Mouse (Mus musculus): Measurements from ENCODE around the gene Fgfr2.

Gene Fgfr2

DNA sequence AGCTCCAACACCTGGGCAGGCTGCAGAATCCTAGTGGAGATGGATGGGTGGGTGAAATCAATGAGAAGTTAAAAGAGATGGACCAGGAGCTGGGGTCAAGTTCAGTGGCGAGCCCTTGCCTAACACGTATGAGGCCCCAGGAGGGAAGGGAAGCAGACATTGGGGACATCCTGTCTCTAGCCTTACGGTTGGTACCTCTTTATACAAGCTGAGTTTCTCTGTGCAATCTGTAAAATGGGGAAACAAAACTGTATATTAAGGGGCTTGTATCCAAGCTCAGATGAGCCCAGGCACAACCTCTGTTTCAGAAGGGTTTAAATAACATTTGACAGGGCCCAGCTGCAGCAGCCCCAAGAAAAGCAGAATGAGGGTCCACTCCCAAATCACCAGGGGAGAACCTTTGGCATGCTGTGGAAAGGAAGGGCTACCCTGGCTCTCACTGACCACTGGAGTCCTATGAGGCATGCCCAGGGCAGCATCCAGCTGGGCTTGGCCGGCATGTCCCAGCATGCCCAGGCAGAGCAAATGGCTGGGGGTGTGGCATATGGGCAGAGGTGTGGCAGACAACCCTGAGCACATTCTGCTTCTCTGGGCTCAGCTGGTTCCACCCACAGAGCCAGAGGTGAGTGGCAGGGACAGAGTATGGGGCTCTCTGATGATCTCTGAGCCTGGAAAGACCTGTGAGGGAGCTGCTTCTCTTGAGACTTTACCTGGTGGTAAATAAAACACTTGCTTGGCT, 393.9 kb downstream of the Fgfr2 start:
- in situ Hi-C loops (cut with MboI; ENCODE audit: unreplicated experiment in 2 of 2), result loop anchor here in 1 of 2 experiments (10.0 kb wide), 1 partner anchor 74 kb away; no protein-coding TSS in a partner anchor

DNA sequence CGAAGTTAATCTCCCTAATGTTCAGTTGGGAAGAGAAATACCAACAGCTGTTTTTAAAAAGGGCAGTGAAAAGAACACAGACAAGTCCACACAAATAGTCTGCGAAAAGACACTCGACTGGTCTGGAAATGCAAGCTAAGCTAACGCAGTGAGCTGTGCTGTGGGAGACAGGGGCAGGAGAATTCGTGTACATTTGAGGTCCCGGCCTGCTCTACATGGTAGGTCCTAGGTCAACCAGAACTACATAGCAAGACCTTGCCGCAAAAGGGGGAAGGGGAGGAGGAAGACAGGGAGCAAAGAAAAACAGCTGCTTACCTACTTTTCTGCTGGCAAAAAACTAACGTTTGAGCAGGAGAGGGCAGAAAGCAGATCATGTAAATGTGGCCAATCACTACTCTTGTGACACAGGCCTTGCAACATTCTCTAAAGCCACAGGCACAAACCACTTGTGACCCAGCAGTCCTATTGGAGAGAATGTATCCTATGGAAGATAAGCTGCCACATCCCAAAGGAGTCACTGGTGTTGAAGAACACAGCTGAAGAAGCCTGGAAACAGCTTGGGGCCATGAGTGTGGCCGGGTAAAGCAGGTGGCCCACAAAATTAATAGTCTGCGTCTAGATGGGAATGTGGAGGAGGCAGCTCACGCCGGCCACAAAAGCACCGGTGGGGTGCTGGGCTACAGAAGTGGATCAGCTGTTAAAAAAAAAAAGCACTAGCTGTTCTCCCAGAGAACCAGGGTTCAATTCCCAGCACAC, 396.9 kb downstream of the Fgfr2 start:
- in situ Hi-C loops (cut with MboI; ENCODE audit: unreplicated experiment in 2 of 2), result loop anchor here in 1 of 2 experiments (10.0 kb wide), 1 partner anchor 71 kb away; no protein-coding TSS in a partner anchor

DNA sequence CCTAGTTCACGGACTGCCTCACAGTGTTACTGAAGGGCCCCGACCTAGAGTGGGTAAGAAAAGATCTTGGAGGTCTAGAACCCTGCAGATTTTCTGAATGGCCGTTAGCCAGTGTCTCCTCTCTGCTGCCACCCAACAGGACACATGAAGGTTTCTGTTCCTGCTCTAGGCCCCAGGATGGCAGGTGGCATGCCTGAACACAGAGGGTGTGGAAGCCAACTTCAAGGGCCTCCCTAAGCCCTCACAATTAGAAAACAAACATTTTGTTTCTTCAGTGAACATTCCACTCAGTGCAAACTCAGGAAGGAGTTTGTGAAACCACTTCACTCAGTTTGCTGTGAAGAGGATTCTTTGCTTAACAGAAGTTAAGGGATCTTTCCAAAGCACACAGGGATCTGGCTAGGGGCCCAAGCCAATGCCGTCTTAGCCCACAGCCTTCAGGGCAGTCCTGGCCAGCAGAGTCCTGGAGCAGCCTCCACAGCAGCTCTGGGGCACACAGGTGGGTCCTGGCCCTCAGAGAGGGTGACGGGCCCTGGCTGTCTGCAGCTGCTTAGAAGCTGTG, 398.6 kb downstream of the Fgfr2 start:
- in situ Hi-C loops (cut with MboI; ENCODE audit: unreplicated experiment in 2 of 2), result loop anchor here in 1 of 2 experiments (10.0 kb wide), 1 partner anchor 70 kb away; no protein-coding TSS in a partner anchor

DNA sequence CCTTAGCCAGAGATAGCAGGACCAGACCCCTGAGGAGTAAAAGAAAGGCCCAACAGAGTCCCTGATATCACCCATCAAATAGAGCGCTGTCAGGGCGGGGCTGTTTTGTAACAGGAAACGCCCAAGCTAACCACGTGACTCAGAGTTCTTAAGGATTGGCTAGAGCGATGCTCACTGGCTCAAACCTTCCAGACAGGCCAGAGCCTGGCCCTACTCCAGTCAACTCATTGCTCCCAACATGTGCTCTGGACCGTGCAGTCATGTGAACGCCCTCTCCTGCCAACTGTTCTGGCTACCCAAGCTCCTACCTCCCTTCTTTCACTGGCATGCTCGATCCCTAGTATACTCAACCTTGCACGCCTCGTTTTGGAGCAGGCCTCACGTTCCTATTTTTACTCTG, 399.2 kb downstream of the Fgfr2 start:
- in situ Hi-C loops (cut with MboI; ENCODE audit: unreplicated experiment in 2 of 2), result loop anchor here in 1 of 2 experiments (10.0 kb wide), 1 partner anchor 69 kb away; no protein-coding TSS in a partner anchor

DNA sequence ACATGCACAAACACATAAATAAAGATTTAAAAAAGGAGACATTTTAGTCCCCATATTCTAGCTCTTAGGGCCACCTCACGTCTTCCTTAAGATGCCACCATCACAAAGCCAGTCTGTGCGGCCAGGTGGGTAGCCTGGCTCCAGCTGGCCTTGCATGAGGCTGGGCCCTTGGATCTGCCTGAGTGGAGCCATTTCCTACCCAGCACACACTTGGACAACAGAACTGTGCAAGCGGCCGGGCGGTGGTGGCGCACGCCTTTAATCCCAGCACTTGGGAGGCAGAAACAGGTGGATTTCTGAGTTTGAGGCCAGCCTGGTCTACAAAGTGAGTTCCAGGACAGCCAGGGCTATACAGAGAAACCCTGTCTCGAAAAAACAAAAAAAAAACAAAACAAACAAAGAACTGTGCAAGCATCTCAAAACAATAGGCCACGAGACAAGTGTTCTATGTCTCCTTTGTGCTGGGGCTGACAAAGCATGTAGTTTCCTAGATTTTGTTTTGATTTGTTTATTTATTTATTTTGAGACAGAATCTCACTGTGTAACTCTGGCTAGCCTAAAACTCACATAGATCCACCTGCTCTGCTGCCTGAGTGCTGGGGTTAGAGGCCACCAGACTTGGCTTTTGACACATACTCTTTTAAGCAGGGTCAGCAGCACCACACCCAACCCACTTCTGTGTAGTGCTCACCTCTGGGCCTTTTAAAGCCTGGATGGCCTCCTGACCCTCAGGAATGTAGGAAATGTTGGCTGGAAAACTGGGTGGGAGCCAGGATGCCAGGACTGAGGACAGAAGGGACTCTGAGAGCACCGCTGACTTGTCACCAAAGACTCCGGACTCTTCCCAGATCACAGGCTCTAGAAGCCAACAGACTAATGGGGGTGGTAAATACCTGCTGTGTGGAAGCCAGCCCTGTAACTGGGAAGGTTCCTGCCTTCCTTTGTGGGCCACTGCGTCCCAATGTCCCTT, 400.5 kb downstream of the Fgfr2 start:
- in situ Hi-C loops (cut with MboI; ENCODE audit: unreplicated experiment in 2 of 2), result loop anchor here in 1 of 2 experiments (10.0 kb wide), 1 partner anchor 68 kb away; no protein-coding TSS in a partner anchor

DNA sequence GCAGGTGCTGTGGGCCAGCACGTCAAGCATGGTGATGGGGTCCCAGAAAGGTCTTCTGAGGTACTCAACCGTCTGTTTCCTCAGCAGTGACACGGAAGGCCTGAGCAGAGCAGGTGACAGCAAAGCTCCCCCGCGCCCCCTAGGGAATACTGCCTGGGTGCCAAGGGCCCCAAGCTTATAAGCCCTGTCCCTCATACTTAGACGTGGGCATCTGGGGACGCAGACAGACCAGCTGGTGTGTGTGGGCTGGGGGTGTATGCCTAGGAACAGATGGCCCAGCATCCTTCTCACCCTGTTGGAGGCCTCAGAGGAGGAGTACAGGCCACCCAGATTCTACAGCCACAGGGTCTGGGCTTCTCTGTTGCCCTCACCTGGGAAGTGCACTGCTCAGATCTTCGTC, 402.6 kb downstream of the Fgfr2 start:
- in situ Hi-C loops (cut with MboI; ENCODE audit: unreplicated experiment in 2 of 2), result loop anchor here in 1 of 2 experiments (10.0 kb wide), 1 partner anchor 66 kb away; no protein-coding TSS in a partner anchor

DNA sequence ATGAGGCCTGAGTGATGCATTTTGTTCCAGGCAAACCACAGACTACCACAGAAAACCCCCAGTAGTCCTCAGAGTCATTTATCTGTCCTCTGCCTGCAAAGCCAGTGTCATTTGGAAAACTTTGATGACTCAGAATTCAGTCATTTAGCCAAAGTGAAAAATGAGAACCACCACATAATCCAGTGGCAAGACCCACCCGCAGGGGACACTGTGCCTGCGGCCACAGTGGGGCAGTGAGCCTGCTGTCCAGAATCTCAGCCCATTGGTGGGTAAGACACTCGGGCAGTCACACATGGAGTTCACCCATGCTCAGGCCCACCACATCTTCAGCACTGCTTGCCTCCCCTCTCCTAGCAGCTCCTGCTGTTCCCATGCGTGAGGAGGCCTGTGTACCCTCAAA, 403.6 kb downstream of the Fgfr2 start:
- in situ Hi-C loops (cut with MboI; ENCODE audit: unreplicated experiment in 2 of 2), result no loop called here

DNA sequence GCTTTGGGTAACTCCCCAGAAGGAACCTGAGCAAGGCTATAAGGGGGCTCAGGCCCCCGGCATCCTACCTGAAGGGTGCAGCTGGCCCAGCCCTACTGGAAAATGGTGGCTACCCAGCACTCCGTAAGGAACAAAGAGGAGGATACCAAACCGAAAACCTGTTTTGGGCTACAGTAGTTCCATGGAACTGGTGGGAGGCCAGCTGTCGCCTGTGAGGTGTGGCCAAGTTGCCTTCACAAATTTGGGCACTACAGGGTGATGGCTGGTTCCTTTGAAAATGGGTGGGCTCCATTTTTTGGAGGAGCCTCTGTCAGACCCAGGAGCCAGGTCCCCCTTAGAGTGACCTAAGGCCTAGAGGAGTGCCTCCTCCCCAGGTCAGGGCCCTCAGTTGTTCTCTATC, 407.9 kb downstream of the Fgfr2 start:
- in situ Hi-C loops (cut with MboI; ENCODE audit: unreplicated experiment in 2 of 2), result no loop called here

DNA sequence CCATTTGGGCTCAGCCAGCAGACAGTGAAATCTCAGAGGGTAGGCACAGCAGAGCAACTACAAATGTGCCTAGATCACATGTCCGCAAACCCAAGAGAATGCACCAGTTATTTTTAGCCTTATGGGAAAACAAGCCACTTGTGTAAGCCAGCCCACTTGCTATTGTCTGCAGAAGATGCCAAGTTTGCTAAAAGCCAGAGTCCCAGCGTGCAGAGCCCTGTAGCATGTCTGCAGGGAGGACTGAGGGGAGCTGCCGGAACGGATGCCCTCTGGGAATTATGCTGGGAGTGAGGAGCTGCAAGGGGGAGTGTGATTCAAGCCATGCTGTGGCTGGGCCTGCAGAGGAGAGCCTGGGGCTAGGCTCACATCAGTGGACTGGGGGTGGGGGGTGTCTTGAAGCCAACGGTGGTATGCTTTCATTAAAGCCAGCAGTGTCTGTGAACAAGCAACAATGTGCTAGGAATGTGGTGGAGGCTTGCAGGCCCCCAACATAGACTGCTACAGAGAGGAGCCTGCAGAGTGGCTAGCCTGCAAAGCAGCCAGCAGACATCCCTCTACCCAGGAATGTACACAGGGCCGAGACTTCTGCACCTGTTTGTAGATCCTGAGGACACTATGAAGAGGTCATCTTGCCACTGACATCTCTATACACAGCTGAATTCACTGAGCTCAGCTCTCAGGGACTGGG, 408.8 kb downstream of the Fgfr2 start:
- in situ Hi-C loops (cut with MboI; ENCODE audit: unreplicated experiment in 2 of 2), result no loop called here

DNA sequence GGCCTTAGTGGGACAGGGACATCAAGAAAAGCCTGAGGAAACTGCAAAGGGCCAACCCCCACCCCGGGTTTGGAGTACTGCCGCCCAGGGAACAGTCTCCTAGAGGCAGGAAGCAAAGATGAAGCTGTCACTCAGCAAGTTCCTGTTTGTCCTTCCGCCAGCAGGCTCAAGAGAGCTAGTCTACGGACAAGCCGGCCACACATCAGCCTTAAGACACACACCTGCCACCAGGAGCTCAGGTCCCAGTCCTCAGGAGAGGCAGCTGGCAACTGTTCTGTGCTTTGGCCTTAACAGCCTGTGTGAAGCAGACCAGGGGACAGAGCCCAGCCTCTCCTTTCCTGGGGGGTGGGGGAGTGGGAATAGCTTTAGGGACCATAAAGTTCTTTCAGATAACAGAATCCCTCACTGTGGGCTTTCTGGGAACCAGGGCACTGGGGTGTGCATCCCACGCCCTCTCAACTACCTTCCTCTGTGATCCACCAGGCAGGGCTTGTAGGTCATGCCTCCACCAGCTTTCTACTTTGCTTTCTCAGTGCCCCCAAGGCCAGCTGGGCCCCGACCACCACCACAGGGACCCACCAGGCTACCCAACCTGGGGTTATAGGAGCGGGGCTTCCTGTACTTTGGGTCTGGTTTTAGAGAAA, 409.5 kb downstream of the Fgfr2 start:
- in situ Hi-C loops (cut with MboI; ENCODE audit: unreplicated experiment in 2 of 2), result no loop called here

DNA sequence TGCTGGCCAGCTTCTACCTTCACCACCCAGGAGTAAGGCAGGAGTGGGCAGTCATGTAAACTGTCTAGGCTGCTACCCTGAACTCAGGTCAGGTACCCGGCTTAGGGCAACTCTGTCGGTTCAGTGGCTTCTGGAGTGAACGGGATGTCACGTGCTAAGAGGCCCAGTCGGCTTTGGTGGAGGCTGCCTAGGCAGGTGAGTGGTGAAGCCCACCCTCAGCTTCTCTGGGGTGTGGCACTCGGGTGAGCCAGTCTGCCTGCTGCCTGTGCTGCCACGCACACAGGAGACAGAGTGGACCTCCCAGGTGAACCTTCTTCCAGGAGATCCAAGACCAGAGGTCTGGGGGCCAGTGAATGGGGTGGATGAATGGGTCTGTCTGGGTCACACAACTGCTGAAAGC, 410.2 kb downstream of the Fgfr2 start:
- in situ Hi-C loops (cut with MboI; ENCODE audit: unreplicated experiment in 2 of 2), result no loop called here

DNA sequence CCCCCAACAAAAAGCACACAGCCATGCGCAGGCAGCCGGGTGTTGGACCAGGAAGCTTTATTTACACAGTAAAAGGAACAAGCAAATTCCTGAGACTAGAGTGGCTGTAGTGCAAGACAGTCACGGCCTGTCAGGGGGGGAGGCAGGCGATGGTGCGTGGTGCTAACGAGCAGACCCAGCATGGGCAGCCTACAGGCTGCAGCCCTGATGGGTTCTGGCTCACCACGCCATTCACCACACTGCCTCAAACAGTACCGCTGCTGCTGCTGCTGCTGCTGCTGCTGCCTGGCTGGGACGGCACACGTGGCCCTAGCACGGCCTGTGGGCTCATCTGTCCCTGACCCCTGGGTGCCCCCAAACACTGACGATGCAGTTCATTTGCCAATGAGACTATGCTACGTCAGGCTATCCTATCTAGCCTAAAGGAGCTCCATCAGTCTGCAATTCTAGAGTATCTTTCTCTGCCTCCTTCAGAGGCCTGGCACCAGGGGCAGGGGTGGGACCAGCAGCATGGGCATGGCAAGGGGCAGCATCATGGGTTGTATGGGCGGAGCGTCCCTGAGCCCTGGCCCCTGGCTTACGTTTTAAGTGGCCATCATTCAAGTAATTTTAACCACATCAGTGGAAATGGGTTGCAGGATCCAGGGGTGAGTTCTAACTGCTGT, 411.0 kb downstream of the Fgfr2 start:
- in situ Hi-C loops (cut with MboI; ENCODE audit: unreplicated experiment in 2 of 2), result no loop called here

DNA sequence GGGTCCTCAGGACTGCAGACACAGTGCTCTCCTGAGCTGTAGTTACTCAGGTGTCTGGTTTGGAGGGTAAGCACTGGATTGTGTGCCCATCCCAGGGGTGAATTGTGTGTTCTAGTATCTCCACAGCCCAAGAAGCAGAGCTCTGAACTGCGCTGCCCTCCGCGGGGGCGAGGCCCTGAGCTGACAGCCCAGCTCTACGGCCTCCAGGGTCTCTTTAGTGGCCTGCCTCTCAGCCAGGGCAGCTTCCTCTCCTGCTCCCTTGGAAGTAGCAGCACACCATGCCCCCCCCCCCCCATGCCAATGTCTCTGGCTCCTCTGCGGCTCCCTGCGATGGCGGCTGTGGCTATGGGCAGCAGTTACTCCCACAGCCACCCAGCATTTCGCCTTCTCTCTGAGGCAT, 411.6 kb downstream of the Fgfr2 start:
- in situ Hi-C loops (cut with MboI; ENCODE audit: unreplicated experiment in 2 of 2), result no loop called here

DNA sequence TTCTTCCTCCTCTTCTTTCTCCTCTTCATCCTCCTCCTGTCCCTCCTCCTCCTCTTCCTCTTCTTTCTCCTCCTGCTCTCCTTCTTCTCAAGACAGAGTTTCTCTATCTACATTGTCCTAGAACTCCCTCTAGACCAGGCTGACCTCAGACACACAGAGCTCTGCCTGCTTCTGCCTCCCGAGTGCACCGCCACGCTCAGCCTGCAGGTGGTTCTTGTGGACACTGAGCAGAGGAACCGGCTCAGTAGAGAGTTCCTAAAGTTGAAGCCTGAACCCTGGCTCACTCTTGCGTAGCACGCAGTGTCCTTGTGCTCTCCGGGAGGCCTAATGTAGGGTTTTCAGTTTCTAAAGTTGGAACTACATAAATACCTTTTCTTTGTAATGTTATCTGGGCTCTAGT, 418.0 kb downstream of the Fgfr2 start:
- in situ Hi-C loops (cut with MboI; ENCODE audit: unreplicated experiment in 2 of 2), result no loop called here

DNA sequence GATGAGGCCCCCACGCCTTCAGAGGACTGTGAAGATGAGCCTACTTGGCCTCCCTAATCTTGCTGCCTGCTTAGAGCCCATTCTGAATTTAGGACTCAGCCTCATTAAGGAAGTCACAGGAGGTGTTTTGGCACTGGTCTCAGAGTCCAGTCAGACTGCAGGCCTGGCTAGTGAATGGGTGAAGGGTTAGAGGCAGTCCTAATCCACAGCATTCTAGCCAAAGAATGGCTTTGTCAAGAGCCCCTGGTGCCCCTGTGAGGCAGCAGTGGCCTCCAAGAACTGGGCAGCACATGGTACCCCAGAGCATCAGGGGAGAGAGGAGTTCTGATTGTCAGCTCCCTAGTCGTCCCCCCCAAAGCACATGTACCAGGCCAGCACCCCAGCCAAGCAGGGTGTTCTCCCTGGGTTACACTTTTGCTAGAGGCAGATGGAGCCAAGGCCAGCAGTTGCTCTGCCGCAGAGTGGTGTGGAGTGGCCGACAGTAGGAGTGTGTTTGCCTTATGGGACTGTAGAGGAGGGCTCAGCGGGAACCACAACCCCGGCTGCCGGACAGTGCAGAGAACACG, 418.8 kb downstream of the Fgfr2 start:
- in situ Hi-C loops (cut with MboI; ENCODE audit: unreplicated experiment in 2 of 2), result no loop called here

DNA sequence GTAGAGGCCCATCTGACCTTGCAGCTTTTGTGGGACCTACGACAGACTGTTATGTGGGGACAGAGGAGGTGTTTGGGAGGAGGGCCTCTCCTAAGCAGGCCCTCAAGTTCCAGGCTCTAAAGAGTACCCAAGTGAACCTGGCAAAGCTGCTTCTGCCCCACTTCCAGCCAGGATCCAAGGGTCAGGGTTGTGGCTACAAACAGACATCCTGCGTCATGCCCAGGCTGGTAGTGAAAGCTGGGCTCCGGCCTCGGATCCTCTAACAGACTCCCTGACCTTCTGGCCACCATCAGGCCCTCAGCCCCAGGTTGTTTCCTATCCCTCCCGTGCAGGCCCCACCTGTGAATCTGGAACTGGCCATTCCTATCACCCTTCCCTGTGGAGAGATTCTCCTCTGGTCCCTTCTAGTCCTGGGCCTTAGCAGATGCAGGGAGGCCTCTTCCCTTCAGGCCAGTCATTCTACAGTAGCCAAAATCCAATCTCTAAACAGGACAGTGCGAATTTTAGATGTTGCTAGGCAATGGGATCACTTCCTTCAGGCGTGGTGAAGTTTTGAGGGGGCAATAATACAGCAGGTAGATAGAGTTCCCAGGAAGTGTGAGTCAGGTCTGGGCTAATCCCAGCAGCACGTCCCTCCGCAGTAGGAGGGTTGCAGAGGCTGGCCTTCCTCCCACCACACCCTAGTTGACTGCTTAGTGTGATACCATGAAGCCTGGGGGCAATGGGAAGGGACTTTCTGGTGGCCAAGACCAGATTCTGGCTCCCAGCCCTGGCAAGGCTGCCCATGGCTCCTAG, 419.4 kb downstream of the Fgfr2 start:
- in situ Hi-C loops (cut with MboI; ENCODE audit: unreplicated experiment in 2 of 2), result no loop called here

DNA sequence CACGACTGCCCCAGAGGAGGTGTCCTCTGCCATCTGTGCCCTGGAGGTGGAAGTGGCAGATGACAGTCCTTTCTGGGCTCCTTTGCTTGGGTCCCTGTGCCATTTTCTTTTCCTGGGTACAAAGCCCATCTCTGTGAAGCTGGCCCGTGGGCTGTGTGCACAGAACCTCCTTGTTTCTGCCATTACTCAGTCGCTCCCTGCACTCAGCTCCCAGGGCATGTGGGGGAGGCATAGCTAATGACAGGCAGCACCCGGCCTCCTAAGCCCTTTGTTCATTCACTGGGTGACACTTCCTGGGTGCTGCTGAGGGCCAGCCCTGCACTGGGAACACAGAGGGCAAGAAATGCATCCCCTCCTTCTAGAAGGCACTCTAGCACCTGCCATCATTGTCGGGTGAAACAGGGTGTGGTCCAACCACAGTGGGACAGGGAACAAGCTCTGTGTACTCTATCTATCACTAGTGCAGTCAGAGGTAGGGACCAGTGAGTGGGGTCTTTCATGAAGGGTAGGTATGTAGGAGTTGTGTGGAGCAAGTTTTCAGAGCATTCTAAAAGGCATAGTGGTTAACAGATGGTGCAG, 420.6 kb downstream of the Fgfr2 start:
- in situ Hi-C loops (cut with MboI; ENCODE audit: unreplicated experiment in 2 of 2), result no loop called here
